Mouse (Mus musculus) small intestine, adult 2 months (tissue): ENCODE measurements around the gene 9130008F23Rik.

Source experiments
- CTCF ChIP-seq: fragments of 200-500 bp; IDR thresholded peaks from 2 replicates; pipeline ENCODE4 v1.5.1; 2012; ENCODE audit warnings: low read depth, mild to moderate bottlenecking, control low read depth, inconsistent platforms, low read length, moderate library complexity, mixed read lengths; ENCODE audit not compliant: insufficient replicate concordance, insufficient read length; ENCODE audit errors: extremely low read depth
- POLR2A ChIP-seq: fragments of 200-500 bp; IDR thresholded peaks from 2 replicates; pipeline ENCODE4 v1.6.1; 2012; ENCODE audit warnings: low read depth, mild to moderate bottlenecking, control low read depth, inconsistent platforms, low read length, moderate library complexity

DNA sequence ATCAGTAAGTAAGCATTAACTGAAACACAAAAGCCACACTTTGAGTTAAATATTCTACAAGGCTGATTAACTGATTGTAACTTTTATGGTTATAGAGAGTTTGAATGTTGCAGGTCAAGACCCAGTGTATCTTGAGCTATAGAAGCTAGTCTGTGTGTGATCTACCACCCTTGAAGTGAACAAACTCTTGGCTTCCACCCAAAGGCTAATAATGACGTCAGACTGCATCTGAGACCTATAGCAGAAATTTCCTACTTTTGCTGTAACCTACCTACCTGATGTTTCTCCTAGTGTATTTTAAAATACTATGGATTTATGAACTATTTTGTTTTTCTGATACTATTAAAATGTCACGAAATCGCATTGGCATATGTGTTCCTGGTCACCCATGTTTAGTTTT is 5.7 kb downstream of the 9130008F23Rik start:
- TF ChIP-seq CTCF (no peak), POLR2A (no peak)
